Mouse (Mus musculus): ENCODE measurements at regions not wholly inside any gene's neighbourhood (a gene's known extent, or its start where the extent isn't known, plus 50 kb on each side); places are given as distances from the start of the nearest gene placed in this dataset.

- Histone ChIP-seq H3K9me3 (replicated peaks; ENCODE audit: low read length) (no peaks in the 10 kb centered on the region), H3K4me3 (replicated peaks; ENCODE audit: low read depth, low read length) (no peak overlapping the region), H3K4me2 (ENCODE audit: low read length) (0 out of 2 replicates have a peak overlapping the region, but pooled peaks have one; percentile 6), H3K36me3 (ENCODE audit: insufficient read depth, low read length) (no peaks in the 10 kb centered on the region), H3K27ac (peak overlapping the region; percentile 55), H3K4me1 (replicated peaks; ENCODE audit: insufficient read depth, low read length) (peaks cover 9% of the 10 kb centered on the region), H3K27me3 (ENCODE audit: insufficient read depth, low read length) (no peaks in the 10 kb centered on the region), H3K9ac (ENCODE audit: low read depth, low read length) (no peak overlapping the region)
- WGBS = 29% methylated on average over 13 of the region's 13 CpGs
- DNase-seq (ENCODE audit: low spot score) = peak; percentile 40
- ATAC-seq (replicated peaks; ENCODE audit: low FRiP score, low read depth) = peak; percentile 33; the same call in 1 of the 2 replicates
- no peak for TF ChIP-seq CTCF (IDR thresholded peaks at IDR 0.05; ENCODE audit: low read depth)
Measured at GRCm38 (mm10) chr16:30172136-30172731, 95.1 kb downstream of the Cpn2 start.

- Histone ChIP-seq H3K4me1 (replicated peaks; ENCODE audit: insufficient read depth, low read length) (peaks cover 9% of the 10 kb centered on the region), H3K4me3 (replicated peaks; ENCODE audit: low read depth, low read length) (no peak overlapping the region), H3K9me3 (replicated peaks; ENCODE audit: low read length) (no peaks in the 10 kb centered on the region), H3K27ac (peak overlapping the region; percentile 55; the same call in 1 of the 2 replicates), H3K4me2 (ENCODE audit: low read length) (0 out of 2 replicates have a peak overlapping the region, but pooled peaks have one; percentile 6), H3K27me3 (ENCODE audit: insufficient read depth, low read length) (no peaks in the 10 kb centered on the region), H3K36me3 (ENCODE audit: insufficient read depth, low read length) (no peaks in the 10 kb centered on the region), H3K9ac (ENCODE audit: low read depth, low read length) (no peak overlapping the region)
- WGBS = 15% methylated on average over 9 of the region's 9 CpGs
- TF ChIP-seq CTCF (IDR thresholded peaks at IDR 0.05; ENCODE audit: low read depth) = no peak
- DNase-seq (ENCODE audit: low spot score) = peak; percentile 90
- peak; percentile 61 for ATAC-seq (replicated peaks; ENCODE audit: low FRiP score, low read depth)
Measured at GRCm38 (mm10) chr16:30172798-30173202, 94.5 kb downstream of the Cpn2 start.

- Histone ChIP-seq H3K9me3 (replicated peaks; ENCODE audit: low read length) (no peaks in the 10 kb centered on the region), H3K9ac (ENCODE audit: low read depth, low read length) (no peak overlapping the region), H3K4me2 (ENCODE audit: low read length) (no peak overlapping the region), H3K36me3 (ENCODE audit: insufficient read depth, low read length) (no peaks in the 10 kb centered on the region), H3K4me1 (replicated peaks; ENCODE audit: insufficient read depth, low read length) (peaks cover 9% of the 10 kb centered on the region), H3K27me3 (ENCODE audit: insufficient read depth, low read length) (no peaks in the 10 kb centered on the region), H3K4me3 (replicated peaks; ENCODE audit: low read depth, low read length) (no peak overlapping the region), H3K27ac (no peak overlapping the region)
- ATAC-seq (replicated peaks; ENCODE audit: low FRiP score, low read depth) (no peak), DNase-seq (ENCODE audit: low spot score) (peak; percentile 57)
- TF ChIP-seq CTCF (IDR thresholded peaks at IDR 0.05; ENCODE audit: low read depth) = no peak
- 61% methylated on average over 8 of the region's 8 CpGs for WGBS
Measured at GRCm38 (mm10) chr16:30173953-30174874, 93.1 kb downstream of the Cpn2 start.

GRCm38 (mm10) chr16:30176306-30176705 lies 91.0 kb downstream of the Cpn2 start:
- H3K4me2 ChIP-seq (ENCODE audit: low read length) = no peak overlapping the region
- no peak for DNase-seq (ENCODE audit: low spot score)
- no peak for ATAC-seq (replicated peaks; ENCODE audit: low FRiP score, low read depth)
- H3K9ac ChIP-seq (ENCODE audit: low read depth, low read length) = no peak overlapping the region
- H3K4me3 ChIP-seq (replicated peaks; ENCODE audit: low read depth, low read length) = no peak overlapping the region
- peaks cover 8% of the 10 kb centered on the region for H3K4me1 ChIP-seq (replicated peaks; ENCODE audit: insufficient read depth, low read length)
- no peaks in the 10 kb centered on the region for H3K9me3 ChIP-seq (replicated peaks; ENCODE audit: low read length)
- H3K27ac ChIP-seq = no peak overlapping the region
- H3K27me3 ChIP-seq (ENCODE audit: insufficient read depth, low read length) = no peaks in the 10 kb centered on the region
- no peaks in the 10 kb centered on the region for H3K36me3 ChIP-seq (ENCODE audit: insufficient read depth, low read length)
- TF ChIP-seq CTCF (IDR thresholded peaks at IDR 0.05; ENCODE audit: low read depth) = no peak
- 71% methylated on average over 5 of the region's 5 CpGs for WGBS

GRCm38 (mm10) chr16:30177769-30178168 lies 89.5 kb downstream of the Cpn2 start:
- no peaks in the 10 kb centered on the region for H3K36me3 ChIP-seq (ENCODE audit: insufficient read depth, low read length)
- no peaks in the 10 kb centered on the region for H3K27me3 ChIP-seq (ENCODE audit: insufficient read depth, low read length)
- no peak overlapping the region for H3K9ac ChIP-seq (ENCODE audit: low read depth, low read length)
- H3K9me3 ChIP-seq (replicated peaks; ENCODE audit: low read length) = no peaks in the 10 kb centered on the region
- H3K4me2 ChIP-seq (ENCODE audit: low read length) = no peak overlapping the region
- H3K27ac ChIP-seq = no peak overlapping the region
- no peaks in the 10 kb centered on the region; the same call in 1 of the 2 replicates for H3K4me1 ChIP-seq (replicated peaks; ENCODE audit: insufficient read depth, low read length)
- ATAC-seq (replicated peaks; ENCODE audit: low FRiP score, low read depth) (no peak), DNase-seq (ENCODE audit: low spot score) (no peak)
- WGBS = 82% methylated on average over 7 of the region's 7 CpGs
- H3K4me3 ChIP-seq (replicated peaks; ENCODE audit: low read depth, low read length) = no peak overlapping the region
- TF ChIP-seq CTCF (IDR thresholded peaks at IDR 0.05; ENCODE audit: low read depth) = no peak

- Histone ChIP-seq H3K9me3 (replicated peaks; ENCODE audit: low read length) (no peaks in the 10 kb centered on the region), H3K9ac (ENCODE audit: low read depth, low read length) (no peak overlapping the region), H3K4me2 (ENCODE audit: low read length) (no peak overlapping the region), H3K4me1 (replicated peaks; ENCODE audit: insufficient read depth, low read length) (no peaks in the 10 kb centered on the region; the same call in 1 of the 2 replicates), H3K4me3 (replicated peaks; ENCODE audit: low read depth, low read length) (no peak overlapping the region), H3K27me3 (ENCODE audit: insufficient read depth, low read length) (no peaks in the 10 kb centered on the region), H3K36me3 (ENCODE audit: insufficient read depth, low read length) (no peaks in the 10 kb centered on the region), H3K27ac (no peak overlapping the region)
- DNase-seq (ENCODE audit: low spot score) = no peak
- TF ChIP-seq CTCF (IDR thresholded peaks at IDR 0.05; ENCODE audit: low read depth) = no peak
- WGBS = 34% methylated on average over 6 of the region's 6 CpGs
- ATAC-seq (replicated peaks; ENCODE audit: low FRiP score, low read depth) = peak; percentile 29; the same call in 1 of the 2 replicates
Measured at GRCm38 (mm10) chr16:30178596-30178995, 88.7 kb downstream of the Cpn2 start.

Measured in kidney, postnatal 0 days (tissue).